Mouse (Mus musculus): Measurements from ENCODE around the gene Lrwd1. TPM values are rescaled to one million over a fixed set of nuclear protein-coding genes. Genes with fewer than 3 reads are reported as not detected.
"Not testable (repeated sequence)": the region's sequence is repeated elsewhere in the genome, so short reads cannot be mapped to it uniquely, and the experiment has no call there.

The Lrwd1 gene
- total RNA-seq (2021) = 10 to 100 TPM; 11.0 to 11.4 TPM
- long read RNA-seq, experiment 1, transcript Lrwd1-201 (15 exons, 2,473 nt) = major isoform, 11 of 13 reads
- long read RNA-seq, experiment 1, partial matches to known transcripts = 0 of 13 reads
- long read RNA-seq, experiment 1, other reads (novel, unspliced or antisense) = 2 of 13 reads
- long read RNA-seq, experiment 2, transcript Lrwd1-201 (15 exons, 2,473 nt) = major isoform, 31 of 36 reads
- long read RNA-seq, experiment 2, partial matches to known transcripts = 2 of 36 reads
- long read RNA-seq, experiment 2, other reads (novel, unspliced or antisense) = 3 of 36 reads

DNA sequence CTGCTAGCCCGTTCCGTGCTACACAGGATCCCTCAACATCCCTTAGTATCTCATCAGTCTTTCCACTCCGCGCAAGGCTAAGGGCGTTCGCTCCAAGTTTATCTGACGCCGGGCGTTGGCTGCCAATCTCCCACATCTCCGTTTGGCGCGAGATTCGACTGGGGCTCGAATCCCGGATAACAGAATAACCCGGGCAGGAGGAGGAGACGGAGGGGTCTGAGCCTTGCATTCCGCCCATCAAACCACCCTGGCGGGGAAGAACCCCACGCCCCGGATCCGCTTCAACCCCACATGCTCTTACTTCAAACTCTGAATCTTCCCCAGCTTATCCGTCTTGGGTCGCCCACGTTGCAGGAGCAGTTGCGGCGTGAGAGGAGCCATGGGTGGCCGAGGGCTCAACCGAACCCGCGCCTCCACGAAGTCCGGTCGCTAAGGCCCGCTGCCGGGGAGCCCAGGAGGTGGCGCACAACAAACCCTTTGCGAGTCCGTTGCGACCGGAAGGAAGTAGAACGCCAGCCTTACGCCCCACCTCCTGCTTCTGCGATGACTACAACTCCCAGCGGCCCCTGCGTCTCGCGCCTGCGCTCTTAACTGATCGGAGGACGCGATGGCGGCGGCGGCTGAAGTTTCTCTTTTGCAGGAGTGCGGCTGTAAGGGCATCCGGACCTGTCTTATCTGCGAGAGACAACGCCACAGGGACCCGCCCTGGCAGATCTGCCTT, at the start of gene Lrwd1, which contains the start of gene Alkbh4:
Gene Lrwd1 (minus strand): TSS at position 504 of the 721 bp plus-strand sequence.
Gene Alkbh4 (plus strand): TSS at position 576 of the 721 bp plus-strand sequence.
- peak; percentile 89 to 93 for DNase-seq (ENCODE audit: low spot score in 2 of 2)

DNA sequence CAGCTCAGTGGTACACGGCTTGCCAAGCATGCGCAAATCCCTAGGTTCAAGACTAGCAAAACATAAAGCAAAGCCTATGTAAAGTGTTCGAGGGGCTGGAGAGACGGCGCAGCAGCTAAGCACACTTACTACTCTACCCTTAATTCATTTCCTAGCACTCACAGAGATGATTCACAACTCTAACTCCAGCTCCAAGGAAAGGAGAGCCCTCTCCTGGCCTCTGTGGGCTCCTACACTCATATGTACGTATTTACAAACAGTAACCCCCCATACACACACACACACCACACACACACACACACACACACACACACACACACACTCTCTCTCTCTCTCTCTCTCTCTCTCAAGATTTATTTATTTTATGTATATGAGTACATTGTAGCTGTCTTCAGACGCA, 47.9 kb upstream of the Lrwd1 start:
- DNase-seq (ENCODE audit: low spot score in 2 of 2) = no peak

GRCm38 (mm10) chr5:136182830-136183229, 47.0 kb upstream of the Lrwd1 start:
- DNase-seq (ENCODE audit: low spot score in 2 of 2) = no peak

DNA sequence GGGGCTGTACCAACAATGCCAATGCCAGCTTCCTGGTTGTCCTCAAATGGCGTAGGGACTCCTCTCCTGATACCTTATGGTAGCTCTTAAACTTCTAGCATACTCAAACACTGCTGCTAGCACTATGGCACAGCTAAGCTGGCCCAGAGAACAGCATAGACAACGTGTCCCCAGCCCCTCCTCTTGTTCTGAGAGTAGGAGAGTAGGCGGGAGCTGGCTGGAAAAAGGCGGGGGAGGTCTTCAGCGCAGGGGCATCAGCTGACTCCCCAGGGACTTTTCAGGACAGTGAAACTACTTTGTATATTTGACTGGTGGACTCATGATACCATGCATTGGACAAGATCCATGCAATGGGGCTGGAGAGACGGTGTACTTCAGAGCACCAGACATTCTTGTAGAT, 46.2 kb upstream of the Lrwd1 start:
- DNase-seq (ENCODE audit: low spot score in 2 of 2) = no peak

DNA sequence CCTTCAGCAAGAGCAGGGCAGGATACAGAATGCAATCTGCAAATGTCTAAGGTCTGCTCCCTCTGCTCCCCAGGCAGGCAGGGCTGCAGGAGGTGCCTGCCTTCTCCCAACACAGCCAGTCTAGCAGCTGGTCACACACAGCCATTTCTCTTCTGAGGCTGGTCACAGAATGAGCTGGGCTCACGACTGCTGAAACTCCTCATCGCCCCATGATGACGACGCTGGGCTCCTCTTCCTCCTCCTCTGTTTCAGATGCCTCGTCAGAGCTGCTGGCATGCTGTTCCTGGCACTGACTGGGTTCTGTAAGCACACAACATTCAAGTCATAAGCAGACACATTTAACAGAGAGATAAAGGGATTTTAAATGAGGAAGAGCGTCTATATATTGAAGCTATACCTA, 45.3 kb upstream of the Lrwd1 start:
- DNase-seq (ENCODE audit: low spot score in 2 of 2) = no peak

- DNase-seq (ENCODE audit: low spot score in 2 of 2) = no peak
Observed at GRCm38 (mm10) chr5:136179594-136179993, 43.7 kb upstream of the Lrwd1 start.

GRCm38 (mm10) chr5:136173606-136174463, 38.0 kb upstream of the Lrwd1 start:
- no peak for DNase-seq (ENCODE audit: low spot score in 2 of 2)

DNA sequence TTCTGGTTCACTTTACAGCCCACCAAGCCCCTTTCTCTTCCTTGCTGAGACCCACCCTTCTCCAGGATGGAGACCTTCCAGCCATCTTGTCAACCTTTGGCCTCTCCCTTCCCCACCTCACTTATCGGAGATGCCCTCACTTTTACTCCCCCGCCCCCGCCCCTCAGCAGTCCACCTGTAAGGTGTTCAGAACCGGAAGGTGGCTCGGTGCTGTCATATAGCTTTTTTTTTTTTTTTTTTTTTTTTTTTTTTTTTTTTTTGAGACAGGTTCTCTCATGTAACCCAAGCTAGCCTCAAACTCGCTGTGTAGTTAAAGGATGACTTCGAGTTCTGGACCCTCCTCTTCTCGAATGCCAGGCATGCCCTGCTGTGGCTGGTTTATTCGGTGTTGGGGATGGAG, 37.1 kb upstream of the Lrwd1 start:
- DNase-seq (ENCODE audit: low spot score in 2 of 2) = no peak

DNA sequence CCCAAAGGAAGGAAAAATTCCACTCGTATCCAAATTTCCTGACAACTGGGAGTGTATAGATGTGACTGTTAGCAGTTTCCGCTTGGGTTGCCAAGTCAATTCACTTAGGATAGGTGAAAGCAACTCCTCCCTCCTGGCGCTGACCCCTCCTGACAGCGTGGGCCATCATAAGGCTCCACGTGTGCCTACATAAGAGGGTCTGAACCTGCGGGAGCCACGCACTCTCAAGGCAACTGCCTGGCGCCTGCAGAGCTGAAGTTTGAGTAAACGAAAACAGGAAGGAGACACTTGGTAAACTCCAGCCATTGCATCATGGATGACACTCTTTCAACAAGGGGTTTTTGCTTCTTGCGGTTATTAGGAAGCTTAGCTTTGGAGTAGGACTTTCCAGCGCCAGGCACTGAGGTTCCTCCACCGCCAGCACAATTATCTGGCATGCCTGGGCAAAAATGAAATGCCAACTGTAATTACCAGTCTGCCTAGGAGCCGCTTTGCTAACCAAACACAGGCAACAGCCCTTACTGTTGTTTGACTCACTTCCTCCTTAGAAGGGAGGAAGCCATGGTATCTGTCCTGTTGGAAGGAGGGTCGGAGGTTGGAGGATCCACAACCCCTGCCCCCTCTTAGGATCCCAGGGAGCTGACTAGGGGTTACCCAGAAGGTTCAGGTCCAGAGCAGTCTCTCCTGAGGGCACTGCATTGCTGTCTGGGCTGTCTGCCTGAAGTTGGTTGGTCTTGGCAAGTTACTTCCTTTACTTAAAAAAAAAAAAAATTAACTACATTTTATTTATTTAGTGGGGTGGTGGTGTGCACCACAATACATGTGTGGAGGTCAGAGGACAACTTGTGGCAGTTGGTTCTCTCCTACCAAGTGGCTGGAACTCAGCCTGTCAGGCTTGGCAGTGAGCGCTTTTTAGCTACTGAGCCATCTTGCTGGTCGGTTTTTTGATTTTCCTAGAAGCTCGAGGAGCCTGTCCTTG, 35.8 kb upstream of the Lrwd1 start:
- no peak for DNase-seq (ENCODE audit: low spot score in 2 of 2)

- DNase-seq (ENCODE audit: low spot score in 2 of 2) = peak; percentile 62 to 74
Observed at GRCm38 (mm10) chr5:136170512-136171362, 34.9 kb upstream of the Lrwd1 start, which contains the start of gene Orai2. Gene Orai2, minus strand, starts transcription at chr5:136170713.

GRCm38 (mm10) chr5:136169626-136170511, 34.0 kb upstream of the Lrwd1 start:
- DNase-seq (ENCODE audit: low spot score in 2 of 2) = peak in 1 of 2 experiments; percentile 18

- DNase-seq (ENCODE audit: low spot score in 2 of 2) = no peak
Observed at GRCm38 (mm10) chr5:136168071-136168470, 32.2 kb upstream of the Lrwd1 start.

DNA sequence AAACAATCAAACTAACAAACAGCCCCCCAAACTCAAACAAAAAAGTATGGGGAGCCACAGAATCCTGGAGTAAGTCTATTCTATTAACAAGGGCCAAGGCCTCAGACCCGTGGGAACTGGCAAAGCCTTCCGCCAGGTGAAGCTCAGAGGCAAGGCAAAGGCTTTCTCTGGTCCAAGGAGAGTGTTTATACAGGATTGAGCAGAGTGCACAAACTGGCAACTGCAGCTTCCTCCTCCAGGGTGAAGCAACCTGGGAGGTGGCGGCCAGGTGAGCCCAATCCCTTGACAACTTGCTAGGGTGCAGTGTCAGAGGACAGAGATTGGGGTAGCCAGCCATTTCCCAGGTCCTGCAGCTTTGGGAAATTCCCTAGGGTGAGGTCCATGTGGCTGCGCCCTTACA, 31.4 kb upstream of the Lrwd1 start:
- DNase-seq (ENCODE audit: low spot score in 2 of 2) = no peak

GRCm38 (mm10) chr5:136165246-136165645, 29.4 kb upstream of the Lrwd1 start:
- no peak for DNase-seq (ENCODE audit: low spot score in 2 of 2)

GRCm38 (mm10) chr5:136163807-136164474, 28.1 kb upstream of the Lrwd1 start:
- DNase-seq (ENCODE audit: low spot score in 2 of 2) = no peak

GRCm38 (mm10) chr5:136160084-136160483, 24.2 kb upstream of the Lrwd1 start:
- DNase-seq (ENCODE audit: low spot score in 2 of 2) = not testable (repeated sequence)

- no peak for DNase-seq (ENCODE audit: low spot score in 2 of 2)
Observed at GRCm38 (mm10) chr5:136155399-136155798, 19.5 kb upstream of the Lrwd1 start.

GRCm38 (mm10) chr5:136152365-136152764, 16.5 kb upstream of the Lrwd1 start:
- DNase-seq (ENCODE audit: low spot score in 2 of 2) = no peak
